Mouse (Mus musculus): Measurements from ENCODE around the gene Oas1g.
"Not testable (repeated sequence)": the region's sequence is repeated elsewhere in the genome, so short reads cannot be mapped to it uniquely, and the experiment has no call there.

Gene Oas1g

DNA sequence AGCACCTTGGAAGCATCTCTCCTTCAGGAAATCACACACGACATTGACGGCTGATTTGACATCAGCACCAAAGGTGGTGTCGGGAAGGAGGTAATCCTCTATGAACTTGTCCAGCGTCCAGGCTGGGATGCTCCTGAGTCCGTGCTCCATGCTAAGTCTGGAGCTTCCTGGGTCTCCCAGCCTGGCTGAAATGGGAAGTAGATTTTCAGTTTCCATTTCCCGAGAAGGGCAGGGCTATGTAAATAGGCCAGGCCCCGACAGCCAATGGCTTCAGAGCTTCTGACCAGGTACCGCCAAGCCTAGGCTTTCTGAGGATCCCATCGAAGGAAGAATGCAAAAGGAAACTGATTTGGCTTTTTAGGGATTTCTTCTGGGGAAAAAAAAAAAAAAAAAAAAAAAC, at the start of gene Oas1g:
Oas1g (minus strand) TSS at position 201 of the 400 bp plus-strand sequence.
- not testable (repeated sequence) for DNase-seq (ENCODE audit: low spot score)

DNA sequence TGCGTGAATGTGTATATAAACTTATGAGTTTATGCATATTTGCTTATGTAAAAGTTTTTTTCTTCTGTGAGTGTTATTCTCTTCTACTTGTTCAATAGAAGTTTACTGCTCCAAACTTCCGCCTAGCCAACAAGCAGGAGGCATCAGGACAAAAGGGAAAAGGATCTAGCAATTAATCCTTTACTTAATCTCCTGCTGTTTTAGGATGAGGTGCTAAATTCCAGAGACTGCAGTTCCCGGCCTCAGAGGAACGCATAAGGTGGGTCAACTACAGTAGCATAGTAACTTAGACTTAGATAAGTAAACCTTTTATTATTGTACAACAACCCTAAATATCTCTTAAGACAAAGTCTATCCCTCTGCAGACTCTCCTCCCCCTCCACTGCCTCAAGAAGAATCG, 46.6 kb upstream of the Oas1g start:
- DNase-seq (ENCODE audit: low spot score), result no peak

DNA sequence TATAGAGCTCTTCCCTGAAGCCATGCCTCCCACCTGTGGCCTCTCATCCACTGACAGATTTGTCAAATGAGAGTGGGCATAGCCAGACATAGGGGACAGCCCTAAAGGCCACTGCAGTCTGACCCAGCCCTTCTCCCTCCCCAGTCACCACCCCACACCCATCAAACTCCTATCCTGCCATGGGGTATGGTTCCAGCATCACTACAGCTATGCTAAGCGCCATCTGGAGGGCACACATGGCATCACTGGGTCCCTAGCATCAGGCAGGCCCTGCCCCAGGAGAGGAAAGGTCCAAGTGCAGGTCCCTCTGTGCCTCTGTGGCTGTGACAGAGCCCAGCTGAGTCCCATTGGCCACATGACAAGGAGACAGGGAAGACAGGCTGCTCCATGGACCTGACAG, 39.6 kb upstream of the Oas1g start:
- no peak for DNase-seq (ENCODE audit: low spot score)

DNA sequence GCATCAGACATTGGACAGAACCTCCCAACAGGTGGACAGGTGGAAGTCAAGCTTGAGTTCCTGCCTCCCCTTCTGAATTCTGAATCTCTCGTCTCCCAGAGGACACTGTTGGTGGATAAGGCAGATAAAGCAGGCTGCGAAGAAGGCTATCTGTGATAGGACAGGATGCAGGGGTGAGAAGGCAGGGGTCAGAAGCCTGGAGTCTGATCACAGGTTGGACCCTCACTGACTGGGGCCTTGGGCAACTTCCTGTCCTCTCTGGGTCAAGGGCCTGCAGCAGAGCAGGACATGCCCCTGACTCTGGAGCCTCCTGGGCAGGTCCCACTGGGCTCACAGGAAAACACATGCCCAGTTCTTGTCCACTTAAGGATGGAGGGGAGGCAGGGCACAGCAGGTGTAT, 38.9 kb upstream of the Oas1g start:
- not testable (repeated sequence) for DNase-seq (ENCODE audit: low spot score)

DNA sequence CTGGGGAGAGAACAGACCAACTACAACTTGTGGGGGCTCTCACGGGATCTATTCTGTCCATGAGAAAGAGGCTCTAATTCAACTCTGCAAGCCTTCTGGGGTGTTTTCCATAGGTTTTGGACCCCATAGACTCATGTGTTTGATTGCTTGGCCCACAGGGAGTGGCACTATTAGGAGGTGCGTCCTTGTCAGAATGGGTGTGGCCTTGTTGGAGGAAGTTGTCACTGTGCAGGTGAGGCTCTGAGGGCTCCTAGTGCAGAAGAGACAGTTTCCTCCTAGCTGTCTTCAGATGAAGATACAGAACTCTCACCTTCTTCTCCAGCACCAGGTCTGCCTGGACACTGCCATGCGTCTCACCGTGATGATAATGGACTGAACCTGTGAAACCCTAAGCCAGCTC, 37.1 kb upstream of the Oas1g start:
- DNase-seq (ENCODE audit: low spot score), result not testable (repeated sequence)

DNA sequence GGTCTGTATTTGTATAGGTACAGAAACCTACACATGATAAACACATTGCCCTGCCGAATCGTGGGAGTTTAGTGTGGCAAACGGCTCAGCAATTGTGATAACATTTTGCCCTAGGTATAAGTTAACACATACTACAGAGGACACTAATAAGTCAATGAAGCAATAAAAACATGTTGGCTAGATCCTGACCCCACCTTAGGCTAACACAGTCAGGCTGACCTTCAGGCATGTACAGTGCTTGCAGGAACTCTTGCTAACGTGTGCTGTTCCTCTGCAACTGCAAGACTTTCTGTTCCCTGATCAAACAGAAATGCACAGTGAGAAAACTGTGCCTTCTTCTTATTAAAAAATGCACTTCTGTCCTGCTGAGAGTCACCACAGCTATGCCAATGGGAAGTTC, 36.6 kb upstream of the Oas1g start:
- DNase-seq (ENCODE audit: low spot score), result no peak

DNA sequence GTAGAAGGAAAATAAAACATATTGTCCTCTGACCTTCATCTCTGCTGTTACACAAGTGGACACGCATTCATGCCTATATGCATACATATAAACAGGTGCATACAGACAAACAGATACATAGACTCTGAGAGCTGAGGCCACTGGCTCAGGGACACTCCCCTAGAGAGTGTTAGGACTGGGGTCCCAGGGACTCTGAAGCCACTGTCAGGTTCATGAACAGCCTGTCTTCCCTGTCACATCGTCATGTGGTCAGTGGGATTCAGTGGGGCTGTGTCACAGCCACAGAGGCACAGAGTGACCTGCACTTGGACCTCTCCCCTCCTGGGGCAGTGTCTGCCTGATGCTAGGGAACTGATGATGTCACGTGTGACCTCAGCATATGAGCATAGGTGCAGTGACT, 32.9 kb upstream of the Oas1g start:
- no peak for DNase-seq (ENCODE audit: low spot score)

DNA sequence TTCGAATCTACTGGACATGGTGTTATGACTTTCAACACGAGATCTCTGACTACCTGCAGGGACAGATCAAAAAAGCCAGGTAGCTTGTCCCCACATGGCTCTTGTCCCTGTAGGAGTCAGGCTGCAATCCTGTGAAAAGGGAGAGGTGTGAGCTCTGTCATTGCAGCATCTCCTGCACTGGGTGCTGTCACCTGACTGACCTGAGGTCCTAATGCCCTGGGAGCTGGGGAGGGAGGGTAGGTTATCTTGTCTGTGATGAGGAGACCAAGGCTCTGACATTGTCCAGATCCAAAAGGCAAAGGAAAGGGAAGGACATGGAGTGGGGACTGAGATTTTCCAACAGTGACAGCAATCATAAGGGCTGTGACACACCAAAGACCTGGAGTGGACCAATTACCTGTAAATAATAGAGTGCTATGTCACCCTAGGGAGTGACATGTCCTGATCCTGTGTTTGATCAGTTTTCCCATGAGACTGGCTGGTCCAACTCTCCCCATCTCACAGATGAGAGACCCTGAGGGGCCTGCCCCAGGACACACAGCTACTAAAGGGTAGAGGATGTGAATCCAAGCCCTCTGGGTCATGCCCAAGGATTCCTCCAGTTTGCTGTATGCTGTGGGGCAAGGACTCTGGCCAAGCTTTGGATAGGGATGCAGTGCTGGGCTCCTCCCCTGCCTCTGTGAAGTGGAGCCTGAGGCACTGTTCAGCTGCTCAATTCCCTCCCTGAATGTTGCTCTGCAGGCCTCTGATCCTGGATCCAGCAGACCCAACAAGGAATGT, 31.9 kb upstream of the Oas1g start:
- not testable (repeated sequence) for DNase-seq (ENCODE audit: low spot score)

DNA sequence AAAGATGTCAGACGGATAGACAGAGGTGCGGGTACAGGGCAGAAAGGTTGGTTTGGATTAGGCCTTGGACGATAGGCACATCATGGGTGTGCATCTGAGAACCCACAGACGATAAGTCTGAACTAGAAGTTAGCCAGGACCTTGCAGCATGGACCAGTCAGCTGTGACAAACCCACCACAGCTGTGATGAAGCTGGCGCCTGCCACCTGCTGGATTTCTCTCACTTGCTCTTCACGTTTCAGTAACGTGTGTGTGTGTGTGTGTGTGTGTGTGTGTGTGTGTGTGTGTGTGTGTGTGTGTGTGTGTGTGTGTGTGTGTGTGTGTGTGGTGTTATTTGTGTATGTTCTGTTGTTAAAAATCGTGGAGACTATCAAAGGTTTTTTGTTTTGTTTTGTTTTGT, 26.8 kb upstream of the Oas1g start, which contains the start of gene Oas1d:
Oas1d (plus strand) TSS at position 333 of the 400 bp plus-strand sequence.
- not testable (repeated sequence) for DNase-seq (ENCODE audit: low spot score)

DNA sequence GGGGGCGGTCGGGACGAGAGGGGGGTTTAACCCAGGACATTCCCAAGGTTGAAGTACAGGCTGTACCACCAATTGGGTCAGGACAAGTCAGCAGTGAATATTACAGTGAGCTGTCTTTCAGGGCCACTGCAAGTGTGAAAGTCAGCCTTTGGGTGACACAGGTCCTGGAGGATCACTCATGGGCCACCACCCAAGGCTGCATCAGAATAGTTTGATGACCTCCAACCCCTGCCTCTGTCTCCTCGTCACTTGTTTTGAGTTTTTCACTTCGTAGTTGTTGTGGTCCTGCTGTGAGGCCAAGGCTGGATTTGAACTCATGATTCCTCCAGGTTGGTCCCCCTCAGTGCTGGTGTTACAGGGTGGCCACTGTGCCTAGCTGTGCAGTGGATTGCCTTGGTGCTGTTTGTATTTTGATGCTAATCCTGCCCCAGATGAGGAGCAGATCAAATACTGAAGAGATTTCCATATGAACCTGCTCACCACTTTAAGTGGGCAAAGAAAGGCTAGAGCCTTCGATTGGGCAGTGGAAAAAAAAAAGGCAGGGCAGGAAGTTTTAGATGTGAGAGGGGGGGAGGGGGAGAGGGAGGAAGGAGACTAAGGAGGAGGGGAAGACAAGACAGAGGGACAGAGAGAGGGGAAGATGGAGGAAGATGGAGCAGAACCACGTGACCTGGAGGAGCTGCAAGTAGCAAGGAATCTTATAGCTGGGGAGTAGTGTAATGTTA, 20.9 kb upstream of the Oas1g start:
- no peak for DNase-seq (ENCODE audit: low spot score)

DNA sequence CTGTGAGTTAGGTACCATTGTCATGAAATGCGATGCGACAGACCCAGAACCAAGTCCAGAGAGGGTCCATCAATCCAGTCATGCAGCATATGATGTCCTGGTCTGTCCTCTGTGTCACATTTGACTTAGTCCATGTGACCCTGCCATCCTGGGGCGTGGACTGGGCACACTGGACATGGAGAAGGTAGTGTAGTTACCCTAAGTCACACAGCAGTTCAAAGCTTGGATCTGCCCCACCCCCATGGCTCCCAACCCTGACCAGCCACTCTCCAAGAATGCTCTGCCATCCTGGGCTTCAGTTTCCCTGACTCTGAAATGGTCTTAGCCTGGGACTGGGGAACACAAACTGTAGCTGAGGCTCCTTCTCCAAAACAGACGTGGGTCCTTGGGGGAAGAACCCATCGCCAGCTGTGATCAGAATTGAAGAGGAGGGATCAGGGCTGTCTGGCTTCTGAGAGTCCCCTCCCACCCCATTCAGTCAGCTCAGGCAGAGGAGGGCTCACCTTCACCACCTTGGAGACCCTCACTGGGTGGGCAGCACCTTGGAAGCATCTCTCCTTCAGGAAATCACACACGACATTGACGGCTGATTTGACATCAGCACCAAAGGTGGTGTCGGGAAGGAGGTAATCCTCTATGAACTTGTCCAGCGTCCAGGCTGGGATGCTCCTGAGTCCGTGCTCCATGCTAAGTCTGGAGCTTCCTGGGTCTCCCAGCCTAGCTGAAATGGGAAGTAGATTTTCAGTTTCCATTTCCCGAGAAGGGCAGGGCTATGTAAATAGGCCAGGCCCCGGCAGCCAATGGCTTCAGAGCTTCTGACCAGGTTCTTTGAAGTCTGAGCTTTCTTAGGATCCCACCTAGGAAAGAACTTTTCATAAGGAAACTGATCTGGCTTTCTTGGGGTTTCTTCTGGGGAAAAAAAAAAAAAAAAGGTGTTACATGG, 19.6 kb upstream of the Oas1g start, which contains the start of gene Oas1a:
Oas1a (minus strand) TSS at position 731 of the 943 bp plus-strand sequence.
- DNase-seq (ENCODE audit: low spot score), result not testable (repeated sequence)

DNA sequence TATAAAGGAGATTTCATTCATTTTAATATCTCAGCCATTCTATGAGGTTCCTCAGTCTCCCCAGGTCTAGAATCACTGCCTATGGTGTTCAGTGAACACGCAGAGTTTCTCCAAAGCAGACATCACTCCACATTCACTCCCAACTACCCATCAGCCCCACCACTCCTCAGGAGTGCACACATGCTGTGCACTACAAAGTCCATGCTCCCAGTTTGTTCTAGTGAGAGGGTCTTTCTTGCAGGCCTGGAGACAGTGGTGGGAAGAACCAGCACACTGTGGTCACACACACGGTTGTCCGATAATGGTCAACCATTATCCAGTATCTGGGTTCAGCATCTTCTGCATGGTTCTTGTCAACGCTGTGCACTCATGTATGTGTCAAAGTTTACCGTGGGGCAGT, 14.6 kb upstream of the Oas1g start:
- no peak for DNase-seq (ENCODE audit: low spot score)

DNA sequence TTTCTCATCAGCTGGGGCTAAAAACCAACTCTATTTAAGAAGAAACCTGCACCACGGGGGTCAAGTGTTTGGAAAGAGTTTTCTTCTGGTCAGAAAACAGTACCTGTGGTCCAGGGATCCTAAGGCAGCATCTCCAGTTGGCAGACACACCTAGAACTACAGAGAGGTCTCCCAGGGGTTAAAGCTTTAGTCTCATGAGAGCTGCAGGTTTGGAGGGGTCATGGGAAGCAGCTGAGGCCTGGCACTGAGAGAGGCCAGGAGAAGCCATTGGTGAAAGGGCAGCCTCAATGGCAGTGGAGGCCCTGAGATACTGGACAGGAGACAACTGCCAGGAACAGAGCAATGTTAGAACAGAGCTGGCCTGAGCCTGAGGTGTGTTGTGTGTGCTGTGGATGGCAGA, 13.3 kb upstream of the Oas1g start:
- no peak for DNase-seq (ENCODE audit: low spot score)

DNA sequence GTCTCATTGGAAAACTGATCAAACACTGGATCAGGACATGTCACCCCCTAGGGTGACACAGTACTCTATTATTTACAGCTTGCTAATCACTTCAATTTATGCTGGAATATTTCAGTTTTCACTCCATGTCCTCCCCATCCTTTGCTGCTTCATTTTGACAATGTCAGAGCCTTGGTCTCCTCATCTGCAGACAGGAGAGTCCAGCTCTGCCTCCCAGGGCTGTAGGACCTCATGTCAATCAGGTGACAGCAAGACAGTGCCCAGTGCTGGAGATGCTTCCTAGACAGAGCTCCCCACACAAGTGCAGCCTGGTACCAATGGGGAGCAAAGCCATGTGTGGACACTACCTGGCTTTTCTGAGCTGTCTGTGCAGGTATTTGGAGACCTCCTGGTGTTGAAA, 11.3 kb upstream of the Oas1g start:
- no peak for DNase-seq (ENCODE audit: low spot score)

DNA sequence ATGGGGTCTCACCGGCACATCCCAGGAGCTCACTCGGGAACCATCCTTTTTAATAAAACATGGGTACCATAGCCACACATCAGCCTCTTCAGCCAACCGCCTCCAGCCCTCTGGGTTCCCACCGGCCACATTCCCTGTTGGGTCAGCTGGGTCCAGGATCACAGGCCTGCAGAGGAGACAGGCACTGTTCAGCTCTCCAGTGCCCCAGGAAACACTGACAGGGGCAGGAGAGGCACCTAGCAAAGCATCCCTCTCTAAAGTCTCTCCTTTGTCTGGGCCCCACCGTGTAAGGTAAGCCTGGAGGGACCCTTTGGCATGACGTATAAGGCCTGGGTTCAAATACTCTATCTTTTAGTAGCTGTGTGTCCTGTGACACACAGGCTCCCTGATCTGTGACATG, 10.9 kb upstream of the Oas1g start:
- DNase-seq (ENCODE audit: low spot score), result no peak

DNA sequence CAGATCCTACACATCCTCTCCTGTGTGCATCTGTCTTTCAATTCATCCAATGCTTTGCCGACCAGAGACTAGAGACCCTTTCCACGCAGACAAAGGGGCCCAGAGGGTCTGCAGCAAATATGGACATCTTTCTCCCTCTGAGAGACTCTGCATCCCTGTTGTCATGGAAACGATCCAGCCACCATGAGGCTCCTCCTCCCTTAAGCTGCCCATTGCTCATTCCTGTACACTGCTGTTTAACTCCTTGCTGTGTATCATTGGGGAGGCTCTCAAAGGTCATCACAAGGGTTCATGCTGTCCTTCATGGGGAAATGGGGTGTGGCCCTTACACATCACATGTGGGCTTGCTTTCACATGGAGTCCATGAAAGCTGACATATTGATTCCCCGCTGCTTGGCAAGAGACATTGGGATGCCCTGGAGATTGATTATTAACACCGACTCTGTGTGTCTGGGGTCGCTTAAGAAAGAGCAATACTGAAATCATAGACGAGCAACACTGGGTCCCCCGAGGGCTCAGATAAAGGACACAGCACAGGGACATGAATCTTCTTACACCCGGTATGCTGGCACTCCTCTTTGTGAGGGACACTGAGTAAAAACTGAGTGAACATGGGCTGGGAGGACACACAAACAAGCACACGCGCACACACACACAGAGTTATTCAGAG, 8.0 kb upstream of the Oas1g start:
- DNase-seq (ENCODE audit: low spot score), result no peak

DNA sequence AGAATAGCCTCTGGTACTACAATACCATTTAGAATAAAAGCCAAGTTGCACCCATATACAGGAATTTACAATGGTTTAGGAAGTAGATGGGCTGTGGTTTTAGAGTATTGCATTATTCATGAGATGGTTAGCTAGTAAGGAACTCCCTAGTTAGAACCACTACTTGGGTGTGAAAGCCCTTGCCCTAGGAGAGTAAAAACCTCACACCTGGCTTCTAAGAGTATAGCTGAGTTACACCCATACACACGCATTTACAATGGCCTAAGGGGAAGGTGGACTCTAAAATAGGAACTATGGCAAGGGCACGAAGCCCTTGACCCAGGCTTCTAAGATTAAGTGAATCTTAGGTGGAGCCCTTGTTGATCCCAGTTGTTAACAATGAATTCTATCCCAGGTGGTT, 7.3 kb upstream of the Oas1g start:
- not testable (repeated sequence) for DNase-seq (ENCODE audit: low spot score)

DNA sequence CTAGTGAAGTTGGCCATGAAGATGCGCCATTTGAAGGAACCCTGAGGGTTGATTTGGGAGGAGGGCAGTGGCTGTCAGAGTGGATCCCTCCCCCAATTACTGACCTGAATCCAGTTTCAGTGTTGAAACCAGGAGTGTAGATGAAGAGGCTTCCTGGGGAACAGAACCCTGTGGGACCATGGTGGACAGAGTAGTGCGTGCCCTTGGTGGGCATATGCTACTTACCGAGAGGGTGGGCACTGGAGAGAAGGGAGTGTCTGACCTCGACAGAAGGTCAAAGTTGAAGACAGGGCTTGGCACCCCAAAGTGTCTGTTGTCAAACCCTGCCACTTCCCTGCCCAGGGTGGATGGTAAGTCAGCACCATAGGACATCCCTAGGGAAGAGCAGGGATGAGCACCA, 6.5 kb upstream of the Oas1g start:
- DNase-seq (ENCODE audit: low spot score), result not testable (repeated sequence)

DNA sequence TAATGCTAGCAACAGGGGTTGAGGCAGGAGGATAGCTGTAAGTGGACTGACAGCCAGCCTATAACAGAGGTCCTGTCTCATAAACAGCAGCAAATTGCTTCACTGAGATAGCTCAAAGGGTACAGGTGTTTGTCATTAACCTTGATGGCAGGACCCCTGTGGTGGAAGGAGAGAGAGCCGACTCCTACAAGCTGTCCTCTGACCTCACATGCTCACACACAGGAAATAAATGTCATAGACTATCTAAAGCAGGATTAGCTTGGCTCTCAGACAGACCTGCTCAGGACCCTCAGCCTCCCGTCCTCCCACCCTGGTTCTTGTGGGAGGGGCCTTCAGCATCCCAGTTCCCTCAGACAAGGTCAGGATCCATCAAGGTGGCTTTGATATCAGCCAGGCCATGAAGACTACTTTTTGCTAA, 4.8 kb upstream of the Oas1g start:
- DNase-seq (ENCODE audit: low spot score), result no peak

DNA sequence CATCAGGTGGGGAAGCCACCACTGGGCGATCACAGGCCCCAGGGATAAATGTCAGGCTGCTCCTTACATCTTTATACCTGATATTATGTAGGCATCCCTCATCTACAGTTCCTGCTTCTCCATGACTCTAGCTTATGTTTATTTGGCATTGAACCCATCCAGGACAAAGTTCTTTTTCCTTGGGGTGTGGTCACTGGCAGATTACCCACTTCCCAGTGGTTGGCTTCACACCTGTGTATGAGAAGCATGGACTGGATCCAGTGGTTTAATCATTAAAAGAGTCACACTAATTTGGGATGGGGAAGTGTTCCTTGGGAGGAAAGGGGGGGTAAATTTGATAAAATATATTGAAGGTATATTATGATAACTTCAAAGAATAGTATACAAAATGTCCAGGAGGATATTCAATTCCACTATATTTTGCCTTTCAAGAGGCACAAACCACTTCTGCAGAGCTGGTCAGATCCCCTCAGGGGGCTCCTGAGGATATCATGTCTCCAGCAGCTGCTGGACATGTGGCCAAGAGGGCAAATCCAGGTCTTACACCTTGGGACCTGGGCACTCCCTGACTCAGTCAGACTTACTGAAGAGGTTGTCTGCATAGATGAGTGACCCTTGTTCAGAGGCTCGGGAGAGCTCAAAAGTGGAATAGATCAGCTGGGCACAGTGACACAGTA, 4.3 kb upstream of the Oas1g start:
- DNase-seq (ENCODE audit: low spot score), result not testable (repeated sequence)

DNA sequence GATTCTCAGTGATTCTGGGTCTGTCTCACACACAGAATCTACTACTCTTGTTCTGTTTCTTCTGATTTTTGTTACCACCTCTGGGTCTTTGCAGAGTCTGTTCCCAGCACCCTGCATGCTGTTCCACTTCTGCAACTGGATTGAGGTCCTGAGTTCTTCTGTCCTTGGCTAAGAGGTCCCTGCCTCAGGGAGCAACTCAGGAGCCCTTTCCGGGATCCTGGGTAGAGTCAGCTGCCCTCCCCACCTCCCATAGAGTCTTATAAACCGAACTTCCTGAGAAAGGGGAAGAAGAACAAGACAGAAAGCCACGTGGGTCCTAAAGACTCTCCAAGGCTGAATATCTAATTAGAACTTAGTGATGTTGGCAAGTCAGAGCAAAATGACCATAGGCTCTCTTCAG, 3.6 kb upstream of the Oas1g start:
- DNase-seq (ENCODE audit: low spot score), result no peak
